Mouse (Mus musculus) lung, embryonic 14.5 days (tissue): ENCODE results near the gene Ptges2. TPM values are rescaled to one million over a fixed set of nuclear protein-coding genes. Genes with fewer than 3 reads are reported as not detected.
A peak's percentile ranks its signal among the peaks of the same experiment; 100 is the strongest.

Experiments
- ATAC-seq: fragments of 200-750 bp; cut with Nextera tagmentation; 2 replicates; pipeline ENCODE4 v1.8.0; 2017; ENCODE audit warnings: mild to moderate bottlenecking, moderate TSS enrichment, moderate library complexity; ENCODE audit not compliant: insufficient read depth
- DNase-seq: peaks from one replicate; pipeline ENCODE4 v3.0.0-alpha.2; 2015
- H3K27ac ChIP-seq: fragments of 300-500 bp; sonication (generic); 2 replicates; pipeline ENCODE4 v1.5.1; 2014; ENCODE audit warnings: low read depth, mild to moderate bottlenecking, moderate library complexity
- H3K27me3 ChIP-seq: fragments of 300-500 bp; sonication (generic); 2 replicates; pipeline ENCODE4 v1.6.1; 2014; ENCODE audit warnings: low read length, control low read depth; ENCODE audit not compliant: insufficient read depth
- H3K36me3 ChIP-seq: fragments of 300-500 bp; sonication (generic); 2 replicates; pipeline ENCODE4 v1.6.1; 2014; ENCODE audit warnings: control low read depth; ENCODE audit not compliant: insufficient read depth
- H3K4me1 ChIP-seq: fragments of 300-500 bp; sonication (generic); 2 replicates; pipeline ENCODE4 v1.6.1; 2014; ENCODE audit warnings: antibody characterized with exemption, control low read depth; ENCODE audit not compliant: insufficient read depth
- H3K4me2 ChIP-seq: fragments of 300-500 bp; sonication (generic); 2 replicates; pipeline ENCODE4 v1.6.1; 2014; ENCODE audit warnings: mild to moderate bottlenecking
- H3K4me3 ChIP-seq: fragments of 300-500 bp; sonication (generic); 2 replicates; pipeline ENCODE4 v1.5.1; 2014; ENCODE audit warnings: low read depth, low read length
- H3K9ac ChIP-seq: fragments of 300-500 bp; sonication (generic); 2 replicates; pipeline ENCODE4 v1.6.1; 2014
- H3K9me3 ChIP-seq: fragments of 300-500 bp; sonication (generic); 2 replicates; pipeline ENCODE4 v1.6.1; 2016; ENCODE audit warnings: low read depth, low read length, control low read depth
- CTCF ChIP-seq: IDR thresholded peaks from 2 replicates; pipeline ENCODE4 v1.5.1; 2016; ENCODE audit warnings: antibody characterized with exemption, low read depth
- WGBS: fragments of 180-500 bp; shearing (Covaris S2); extraction: QIAGEN DNeasy Blood & Tissue Kit; methylation state at CpG from one replicate; pipeline ENCODE4 v1.1.7; 2014; 5-methylcytosine and 5-hydroxymethylcytosine counted together
- polyA plus RNA-seq: library from polyadenylated mRNA; unstranded; fragments of >200 nt; fragmentation: Nextera tagmentation; extraction: Ambion mirVana; gene quantifications from 2 replicates; pipeline ENCODE4 v1.2.1, GENCODE M21; 2014

Ptges2 gene
- polyA plus RNA-seq, 1 experiment from 2014 or later, result 28.2 TPM

DNA sequence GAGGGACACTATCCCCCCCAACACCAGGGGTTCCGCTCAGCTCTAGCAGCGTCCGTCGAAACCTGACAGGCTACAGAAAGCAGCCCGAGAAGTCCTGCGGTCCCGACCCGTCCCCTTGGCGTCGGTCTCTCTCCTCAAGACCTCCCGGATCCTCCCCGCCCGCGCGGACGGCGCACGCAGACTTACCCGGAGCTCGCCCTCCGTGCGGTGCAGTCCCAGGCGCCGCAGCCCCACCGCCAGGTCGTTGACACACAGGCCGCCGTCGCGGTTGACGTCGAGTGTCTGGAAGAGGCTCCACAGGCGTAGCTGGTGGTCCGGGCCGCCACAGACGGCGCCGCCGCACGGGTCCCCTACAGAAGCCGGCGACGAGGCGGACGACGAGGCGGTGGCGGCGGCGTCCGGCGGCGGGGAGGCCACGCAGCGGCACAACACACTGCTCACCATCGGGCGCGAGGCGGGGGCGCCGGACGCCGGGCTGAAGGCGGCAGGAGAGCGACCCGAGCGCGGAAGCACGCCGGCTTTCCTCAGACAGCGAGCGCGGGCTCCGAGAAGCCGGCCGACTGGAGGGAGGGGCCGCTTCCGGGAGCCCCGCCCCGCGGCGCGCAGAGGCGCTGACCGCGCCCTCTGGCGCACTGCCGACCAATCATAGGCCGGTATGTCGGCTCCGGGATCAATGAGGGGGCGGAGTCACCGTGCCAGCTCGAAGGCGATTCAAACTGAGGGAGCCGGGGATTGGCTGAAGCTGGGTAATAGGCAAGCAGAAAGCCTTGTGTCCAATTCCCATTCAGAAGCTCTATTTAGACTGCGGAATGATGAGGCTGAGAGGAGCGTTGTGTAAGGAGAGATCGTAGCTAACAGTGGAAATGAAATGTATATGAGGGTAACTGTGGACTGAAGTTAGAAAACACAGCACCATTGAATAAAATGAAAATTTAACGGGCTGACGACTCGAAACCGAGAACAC, 55.5 kb downstream of the Ptges2 start, which contains the start of gene Slc25a25:
TSS of gene Slc25a25 (minus strand) at position 565 of the 964 bp plus-strand sequence.
- Histone ChIP-seq H3K4me3 (peak within 1 kb of the TSS; percentile 82), H3K9me3 (no peaks in the 10 kb centered on the region), H3K36me3 (0 out of 2 replicates have a peak, but pooled peaks cover 5% of the 10 kb centered on the region), H3K9ac (peak within 1 kb of the TSS; percentile 77), H3K27ac (peak within 1 kb of the TSS; percentile 92), H3K27me3 (no peaks in the 10 kb centered on the region), H3K4me1 (peaks cover 18% of the 10 kb centered on the region; the same call in 1 of the 2 replicates), H3K4me2 (peak within 1 kb of the TSS; percentile 94)
- under 1% methylated on average over 103 of the region's 103 CpGs for WGBS
- TF ChIP-seq CTCF, result no peak
- ATAC-seq, result peak; percentile 84
- peak; percentile 99 for DNase-seq

GRCm38 (mm10) chr2:32451870-32452372, 56.2 kb downstream of the Ptges2 start:
- Histone ChIP-seq H3K36me3 (0 out of 2 replicates have a peak, but pooled peaks cover 7% of the 10 kb centered on the region), H3K27me3 (no peaks in the 10 kb centered on the region), H3K4me1 (peaks cover 18% of the 10 kb centered on the region; the same call in 1 of the 2 replicates), H3K27ac (peak overlapping the region; percentile 92), H3K9me3 (no peaks in the 10 kb centered on the region), H3K4me3 (peak overlapping the region; percentile 82), H3K4me2 (peak overlapping the region; percentile 94), H3K9ac (peak overlapping the region; percentile 77)
- DNase-seq (peak; percentile 100), ATAC-seq (peak; percentile 96)
- TF ChIP-seq CTCF, result no peak
- under 1% methylated on average over 25 of the region's 25 CpGs for WGBS

DNA sequence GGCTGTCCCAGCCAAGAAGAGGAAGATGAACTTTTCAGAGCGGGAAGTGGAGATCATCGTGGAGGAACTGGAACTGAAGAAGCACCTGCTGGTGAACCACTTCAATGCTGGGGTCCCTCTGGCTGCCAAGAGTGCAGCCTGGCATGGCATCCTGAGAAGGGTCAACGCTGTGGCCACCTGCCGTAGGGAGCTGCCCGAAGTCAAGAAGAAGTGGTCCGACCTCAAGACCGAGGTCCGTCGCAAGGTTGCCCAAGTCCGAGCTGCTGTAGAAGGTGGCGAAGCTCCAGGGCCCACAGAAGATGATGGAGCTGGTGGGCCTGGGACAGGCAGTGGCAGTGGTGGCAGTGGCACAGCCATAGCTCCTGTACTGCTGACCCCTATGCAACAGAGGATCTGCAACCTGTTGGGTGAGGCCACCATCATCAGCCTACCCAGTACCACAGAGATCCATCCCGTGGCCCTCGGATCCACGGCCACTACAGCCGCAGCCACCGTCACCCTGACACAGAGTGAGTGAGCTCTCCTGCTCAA, 56.8 kb downstream of the Ptges2 start:
- peak overlapping the region; percentile 94 for H3K4me2 ChIP-seq
- H3K9me3 ChIP-seq, result no peaks in the 10 kb centered on the region
- peak overlapping the region; percentile 10; the same call in 1 of the 2 replicates for H3K9ac ChIP-seq
- ATAC-seq (no peak), DNase-seq (no peak)
- peak overlapping the region; percentile 19 for H3K27ac ChIP-seq
- peaks cover 15% of the 10 kb centered on the region; the same call in 1 of the 2 replicates for H3K4me1 ChIP-seq
- H3K36me3 ChIP-seq, result 0 out of 2 replicates have a peak, but pooled peaks cover 7% of the 10 kb centered on the region
- no peaks in the 10 kb centered on the region for H3K27me3 ChIP-seq
- 0 out of 2 replicates have a peak, but pooled peaks have one; percentile 8 for TF ChIP-seq CTCF
- peak overlapping the region; percentile 82 for H3K4me3 ChIP-seq
- 92% methylated on average over 16 of the region's 16 CpGs for WGBS

DNA sequence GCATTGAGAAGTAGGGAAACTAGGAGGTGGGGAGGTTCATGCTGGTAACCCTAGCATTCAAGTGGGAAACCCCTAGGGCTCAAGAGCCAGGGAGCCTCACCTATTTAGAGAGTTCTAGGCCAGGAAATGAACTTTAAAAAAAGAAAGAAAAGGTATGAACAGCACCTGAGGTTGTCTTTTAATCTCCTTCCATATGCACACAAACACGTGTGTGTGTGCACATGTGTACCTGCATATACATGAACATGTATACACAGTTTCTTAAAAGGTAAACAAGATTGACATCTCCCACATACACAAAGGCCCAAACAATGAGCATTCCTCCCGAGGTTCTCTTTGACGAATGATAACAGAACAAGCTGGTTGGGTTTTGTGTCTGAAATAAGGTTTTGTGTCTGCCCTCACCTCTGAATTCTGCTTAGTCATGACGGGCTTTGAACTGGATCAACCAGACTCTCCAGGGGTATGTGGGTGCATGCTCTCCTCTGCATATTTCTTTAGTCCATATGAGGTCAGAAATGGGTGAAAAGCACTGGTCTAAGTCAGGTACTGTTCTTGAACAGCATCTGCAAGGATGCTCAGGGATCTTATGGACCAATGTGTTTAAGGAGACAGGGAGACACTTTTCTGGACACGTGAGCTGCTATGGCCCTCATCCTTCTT, 58.1 kb downstream of the Ptges2 start:
- Histone ChIP-seq H3K27ac (no peak overlapping the region), H3K9me3 (no peaks in the 10 kb centered on the region), H3K27me3 (no peaks in the 10 kb centered on the region), H3K4me3 (no peak overlapping the region), H3K36me3 (0 out of 2 replicates have a peak, but pooled peaks cover 7% of the 10 kb centered on the region), H3K4me2 (peak overlapping the region; percentile 94; the same call in 1 of the 2 replicates), H3K4me1 (peaks cover 13% of the 10 kb centered on the region; the same call in 1 of the 2 replicates), H3K9ac (no peak overlapping the region)
- ATAC-seq (no peak), DNase-seq (no peak)
- 70% methylated on average over 5 of the region's 5 CpGs for WGBS
- no peak for TF ChIP-seq CTCF

DNA sequence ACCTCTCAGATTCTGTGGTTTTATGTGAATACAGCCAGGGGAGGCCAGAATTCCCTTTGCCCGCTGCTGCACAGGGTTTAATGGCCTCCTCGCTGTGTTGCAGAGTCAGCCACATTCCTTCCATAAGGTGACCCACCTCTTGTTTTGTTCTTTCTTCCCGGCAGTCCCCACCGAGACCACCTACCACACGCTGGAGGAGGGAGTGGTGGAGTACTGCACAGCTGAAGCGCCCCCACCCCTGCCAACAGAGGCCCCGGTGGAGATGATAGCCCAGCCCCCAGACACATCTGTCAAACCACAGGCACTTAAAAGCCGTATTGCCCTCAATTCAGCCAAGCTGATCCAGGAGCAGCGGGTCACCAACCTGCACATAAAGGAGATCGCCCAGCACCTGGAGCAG, 58.9 kb downstream of the Ptges2 start:
- Histone ChIP-seq H3K4me2 (peak overlapping the region; percentile 10; the same call in 1 of the 2 replicates), H3K27ac (no peak overlapping the region; the same call in 1 of the 2 replicates), H3K9me3 (no peaks in the 10 kb centered on the region), H3K4me1 (peaks cover 13% of the 10 kb centered on the region; the same call in 1 of the 2 replicates), H3K36me3 (0 out of 2 replicates have a peak, but pooled peaks cover 7% of the 10 kb centered on the region), H3K27me3 (no peaks in the 10 kb centered on the region), H3K9ac (no peak overlapping the region), H3K4me3 (no peak overlapping the region)
- ATAC-seq (no peak), DNase-seq (no peak)
- WGBS, result 63% methylated on average over 10 of the region's 10 CpGs
- TF ChIP-seq CTCF, result no peak

DNA sequence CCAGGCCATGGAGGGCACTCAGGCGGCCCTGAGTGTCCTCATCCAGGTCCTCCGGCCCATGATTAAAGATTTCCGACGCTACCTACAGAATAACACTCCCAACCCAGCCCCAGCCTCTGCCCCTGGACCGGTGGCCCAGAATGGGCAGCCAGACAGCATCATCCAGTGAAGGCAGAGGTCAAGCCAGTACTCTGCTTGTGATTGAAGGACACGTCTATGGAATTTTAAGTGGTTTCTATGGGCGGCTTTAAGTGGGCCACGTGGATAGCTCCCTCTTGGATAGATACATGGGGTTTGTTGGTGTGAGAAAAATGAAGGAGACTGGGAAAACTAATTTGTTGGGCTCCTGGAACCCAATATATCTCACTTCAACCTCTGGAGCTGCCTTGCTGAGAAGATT, 59.4 kb downstream of the Ptges2 start:
- Histone ChIP-seq H3K27ac (no peak overlapping the region; the same call in 1 of the 2 replicates), H3K4me3 (no peak overlapping the region), H3K27me3 (no peaks in the 10 kb centered on the region), H3K4me2 (peak overlapping the region; percentile 10; the same call in 1 of the 2 replicates), H3K36me3 (0 out of 2 replicates have a peak, but pooled peaks cover 7% of the 10 kb centered on the region), H3K9ac (no peak overlapping the region), H3K4me1 (peaks cover 12% of the 10 kb centered on the region; the same call in 1 of the 2 replicates), H3K9me3 (no peaks in the 10 kb centered on the region)
- DNase-seq (peak; percentile 17), ATAC-seq (no peak)
- WGBS, result 72% methylated on average over 8 of the region's 8 CpGs
- no peak for TF ChIP-seq CTCF

Other genes starting within 250 kb of the Ptges2 start
- gene Prrc2b, start 244.8 kb upstream of the Ptges2 start, polyA plus RNA-seq, result 69.0 and 76.8 TPM in 2 replicates
- gene Pomt1, start 159.3 kb upstream of the Ptges2 start, polyA plus RNA-seq, result 19.4 and 21.6 TPM in 2 replicates
- gene Uck1, start 135.7 kb upstream of the Ptges2 start, polyA plus RNA-seq, result 58.6 and 63.6 TPM in 2 replicates
- 24.0 and 25.2 TPM in 2 replicates for gene Golga2, start 108.5 kb upstream of the Ptges2 start, polyA plus RNA-seq
- gene Swi5, start 107.8 kb upstream of the Ptges2 start, polyA plus RNA-seq, result 205 and 220 TPM in 2 replicates
- gene Ciz1, start 43.6 kb upstream of the Ptges2 start, polyA plus RNA-seq, result 46.1 and 51.9 TPM in 2 replicates
- 14.9 and 17.5 TPM in 2 replicates for gene Dnm1, start 42.6 kb upstream of the Ptges2 start, polyA plus RNA-seq
- 32.4 and 33.3 TPM in 2 replicates for gene 1110008P14Rik, start 14.0 kb upstream of the Ptges2 start, polyA plus RNA-seq
- gene Lcn2, start 7.6 kb upstream of the Ptges2 start, polyA plus RNA-seq, result 1.6 TPM in 1 of 2 replicates, not detected in the other
- 5.7 and 6.5 TPM in 2 replicates for gene Naif1, start 54.6 kb downstream of the Ptges2 start, polyA plus RNA-seq
- gene Slc25a25, start 55.5 kb downstream of the Ptges2 start, polyA plus RNA-seq, result 16.3 and 19.5 TPM in 2 replicates
- gene Fam102a, start 139.4 kb downstream of the Ptges2 start, polyA plus RNA-seq, result 18.4 and 19.9 TPM in 2 replicates
- gene Dpm2, start 175.0 kb downstream of the Ptges2 start, polyA plus RNA-seq, result 94.9 and 98.5 TPM in 2 replicates
- gene Pip5kl1, start 178.9 kb downstream of the Ptges2 start, polyA plus RNA-seq, result 0.50 and 0.70 TPM in 2 replicates
- gene 9430097D07Rik, start 179.8 kb downstream of the Ptges2 start, polyA plus RNA-seq, result 0.20 TPM in 1 of 2 replicates, not detected in the other
- 22.0 and 23.8 TPM in 2 replicates for gene St6galnac4, start 191.2 kb downstream of the Ptges2 start, polyA plus RNA-seq
- gene St6galnac6, start 203.8 kb downstream of the Ptges2 start, polyA plus RNA-seq, result 8.3 and 11.1 TPM in 2 replicates
- gene Ak1, start 225.9 kb downstream of the Ptges2 start, polyA plus RNA-seq, result 34.3 and 35.8 TPM in 2 replicates